Mouse (Mus musculus): ENCODE data around the gene 2700081O15Rik. TPM values are rescaled to one million over a fixed set of nuclear protein-coding genes. Genes with fewer than 3 reads are reported as not detected.

2700081O15Rik gene
- polyA plus RNA-seq, 1 experiment from 2014 or later = 17.0 TPM

DNA sequence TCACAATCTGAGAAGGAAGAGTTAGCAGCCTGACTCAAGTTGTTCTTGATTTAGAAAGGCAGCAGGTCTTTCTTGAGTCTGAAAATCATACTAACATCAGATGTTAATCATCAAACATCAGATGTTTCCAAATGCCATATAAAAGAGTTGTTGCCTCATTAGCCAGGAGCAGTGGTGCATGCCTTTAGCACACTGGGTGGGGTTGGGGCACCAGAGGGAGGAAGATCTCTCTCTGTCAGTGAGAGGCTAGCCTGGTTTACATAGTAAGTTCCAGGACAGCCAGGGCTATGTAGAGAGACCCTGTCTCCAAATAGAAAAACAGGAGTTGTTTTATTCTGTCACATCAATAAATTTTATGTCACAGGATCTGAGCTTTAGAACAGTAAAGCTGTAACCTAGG lies 41.5 kb downstream of the 2700081O15Rik start:
- no peaks in the 10 kb centered on the region for H3K27me3 ChIP-seq (ENCODE audit: control insufficient read depth, insufficient read depth, low read length)
- no peak for ATAC-seq (ENCODE audit: low read depth)

DNA sequence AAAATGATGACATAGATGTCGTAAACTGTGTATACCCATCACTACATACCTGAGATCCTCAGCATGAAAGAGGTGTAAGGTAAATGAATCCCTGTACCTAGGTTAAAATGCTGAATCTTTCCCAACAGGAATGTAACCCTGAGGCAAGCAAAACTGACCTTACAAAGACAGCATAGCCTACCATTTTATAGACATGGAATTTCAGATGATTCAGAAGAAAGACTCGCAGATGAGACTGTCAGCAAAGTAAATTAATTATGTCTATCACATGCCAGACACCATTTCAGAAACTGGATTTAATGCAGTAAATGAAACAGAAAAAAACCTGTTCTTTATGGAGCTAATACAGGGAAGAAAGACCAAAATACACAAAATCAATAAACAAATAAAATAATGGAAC lies 41.9 kb downstream of the 2700081O15Rik start:
- Histone ChIP-seq H3K27me3 (ENCODE audit: control insufficient read depth, insufficient read depth, low read length) (no peaks in the 10 kb centered on the region), H3K4me2 (ENCODE audit: low read depth, low read length) (no peak overlapping the region), H3K4me1 (ENCODE audit: control insufficient read depth, insufficient read depth, low read length) (no peaks in the 10 kb centered on the region), H3K36me3 (ENCODE audit: control insufficient read depth, insufficient read depth, low read length) (no peaks in the 10 kb centered on the region; the same call in 1 of the 2 replicates), H3K27ac (ENCODE audit: low read depth, low read length) (no peak overlapping the region), H3K4me3 (ENCODE audit: low read depth, low read length) (no peak overlapping the region), H3K9ac (replicated peaks; ENCODE audit: low read depth, low read length) (no peak overlapping the region), H3K9me3 (ENCODE audit: control insufficient read depth, low read length) (no peaks in the 10 kb centered on the region)
- WGBS = 86% methylated on average over 2 of the region's 2 CpGs
- no peak for ATAC-seq (ENCODE audit: low read depth)

More for the DNA sequence above, 41.5 kb downstream of the 2700081O15Rik start:
- H3K36me3 ChIP-seq (ENCODE audit: control insufficient read depth, insufficient read depth, low read length) = no peaks in the 10 kb centered on the region; the same call in 1 of the 2 replicates
- no peak overlapping the region for H3K4me2 ChIP-seq (ENCODE audit: low read depth, low read length)
- H3K4me1 ChIP-seq (ENCODE audit: control insufficient read depth, insufficient read depth, low read length) = no peaks in the 10 kb centered on the region
- H3K4me3 ChIP-seq (ENCODE audit: low read depth, low read length) = no peak overlapping the region
- H3K9ac ChIP-seq (replicated peaks; ENCODE audit: low read depth, low read length) = no peak overlapping the region
- H3K27ac ChIP-seq (ENCODE audit: low read depth, low read length) = no peak overlapping the region
- no peaks in the 10 kb centered on the region for H3K9me3 ChIP-seq (ENCODE audit: control insufficient read depth, low read length)

DNA sequence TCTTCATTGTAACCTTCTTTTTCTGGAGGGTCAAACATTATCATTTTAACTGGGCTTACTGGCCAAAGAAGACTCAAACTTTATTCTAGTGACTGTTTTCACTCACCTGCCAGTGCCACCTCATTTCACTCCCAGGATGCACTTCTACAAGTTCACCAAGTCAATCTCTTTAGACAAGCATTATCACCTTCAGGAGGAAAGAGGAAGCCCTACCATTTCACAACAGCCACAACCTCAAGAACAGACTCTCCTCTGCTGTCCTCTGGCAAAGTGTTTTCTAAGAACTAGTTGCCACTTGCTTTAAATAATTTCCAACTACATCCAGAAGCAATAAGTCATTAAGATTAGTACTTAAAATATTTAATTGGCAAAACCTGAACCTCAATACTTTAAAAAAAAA lies 50.5 kb downstream of the 2700081O15Rik start:
- Histone ChIP-seq H3K4me3 (ENCODE audit: low read depth, low read length) (no peak overlapping the region), H3K27me3 (ENCODE audit: control insufficient read depth, insufficient read depth, low read length) (no peaks in the 10 kb centered on the region), H3K36me3 (ENCODE audit: control insufficient read depth, insufficient read depth, low read length) (no peaks in the 10 kb centered on the region; the same call in none of the 2 replicates), H3K9me3 (ENCODE audit: control insufficient read depth, low read length) (no peaks in the 10 kb centered on the region), H3K4me2 (ENCODE audit: low read depth, low read length) (no peak overlapping the region), H3K27ac (ENCODE audit: low read depth, low read length) (no peak overlapping the region), H3K9ac (replicated peaks; ENCODE audit: low read depth, low read length) (no peak overlapping the region), H3K4me1 (ENCODE audit: control insufficient read depth, insufficient read depth, low read length) (no peaks in the 10 kb centered on the region)
- ATAC-seq (ENCODE audit: low read depth) = no peak

DNA sequence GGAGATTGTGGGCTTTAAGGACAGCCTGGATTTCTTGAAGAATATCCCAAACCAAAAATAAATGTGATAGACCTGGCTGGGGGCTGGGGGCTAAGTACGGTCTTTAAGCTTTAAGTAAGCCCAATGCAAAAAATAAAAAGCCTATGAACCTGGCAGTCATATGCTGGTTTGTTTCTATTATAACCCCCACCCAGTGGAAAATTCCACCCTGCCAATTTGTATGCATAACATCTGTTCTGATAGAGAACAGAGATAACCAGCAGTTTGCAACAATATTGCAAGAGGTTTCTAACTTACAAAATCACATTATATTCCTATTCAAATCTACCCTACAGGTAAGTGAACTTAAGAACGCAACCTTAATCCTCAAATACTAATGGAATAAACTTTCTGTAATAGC lies 53.2 kb downstream of the 2700081O15Rik start:
- H3K36me3 ChIP-seq (ENCODE audit: control insufficient read depth, insufficient read depth, low read length) = no peaks in the 10 kb centered on the region; the same call in none of the 2 replicates
- H3K27me3 ChIP-seq (ENCODE audit: control insufficient read depth, insufficient read depth, low read length) = no peaks in the 10 kb centered on the region
- ATAC-seq (ENCODE audit: low read depth) = no peak
- H3K9me3 ChIP-seq (ENCODE audit: control insufficient read depth, low read length) = no peaks in the 10 kb centered on the region
- no peak overlapping the region for H3K27ac ChIP-seq (ENCODE audit: low read depth, low read length)
- WGBS = 94% methylated on average over 2 of the region's 2 CpGs
- H3K9ac ChIP-seq (replicated peaks; ENCODE audit: low read depth, low read length) = no peak overlapping the region
- no peak overlapping the region for H3K4me2 ChIP-seq (ENCODE audit: low read depth, low read length)
- no peak overlapping the region for H3K4me3 ChIP-seq (ENCODE audit: low read depth, low read length)
- H3K4me1 ChIP-seq (ENCODE audit: control insufficient read depth, insufficient read depth, low read length) = no peaks in the 10 kb centered on the region

Small RNAs within 50 kb of the gene (microRNA-seq; reads per million reads assigned to microRNA genes)
- gene Mir6991 = 1.7 reads per million

Other genes starting within 250 kb of the 2700081O15Rik start
- 240 and 255 TPM in 2 replicates for gene Otub1, start 211.3 kb upstream of the 2700081O15Rik start, polyA plus RNA-seq (2014; fragmentation: Nextera tagmentation; extraction: Ambion mirVana)
- gene Cox8a, start 200.0 kb upstream of the 2700081O15Rik start, polyA plus RNA-seq (2014; fragmentation: Nextera tagmentation; extraction: Ambion mirVana) = 1,130 and 1,330 TPM in 2 replicates
- gene Naa40, start 176.4 kb upstream of the 2700081O15Rik start, polyA plus RNA-seq (2014; fragmentation: Nextera tagmentation; extraction: Ambion mirVana) = 68.7 and 71.3 TPM in 2 replicates
- gene Rcor2, start 150.3 kb upstream of the 2700081O15Rik start, polyA plus RNA-seq (2014; fragmentation: Nextera tagmentation; extraction: Ambion mirVana) = 8.4 and 10.8 TPM in 2 replicates
- 44.3 and 62.7 TPM in 2 replicates for gene Mark2, start 75.8 kb upstream of the 2700081O15Rik start, polyA plus RNA-seq (2014; fragmentation: Nextera tagmentation; extraction: Ambion mirVana)
- 15.8 and 22.6 TPM in 2 replicates for gene Spindoc, start 34.6 kb upstream of the 2700081O15Rik start, polyA plus RNA-seq (2014; fragmentation: Nextera tagmentation; extraction: Ambion mirVana)
- 482 and 576 TPM in 2 replicates for gene Rtn3, start 65.7 kb downstream of the 2700081O15Rik start, polyA plus RNA-seq (2014; fragmentation: Nextera tagmentation; extraction: Ambion mirVana)
- 7.4 and 8.1 TPM in 2 replicates for gene Atl3, start 76.4 kb downstream of the 2700081O15Rik start, polyA plus RNA-seq (2014; fragmentation: Nextera tagmentation; extraction: Ambion mirVana)
- gene Pla2g16, start 139.8 kb downstream of the 2700081O15Rik start, polyA plus RNA-seq (2014; fragmentation: Nextera tagmentation; extraction: Ambion mirVana) = 2.4 and 4.1 TPM in 2 replicates
- gene Lgals12, start 189.6 kb downstream of the 2700081O15Rik start, polyA plus RNA-seq (2014; fragmentation: Nextera tagmentation; extraction: Ambion mirVana) = 0.16 and 0.17 TPM in 2 replicates
- gene Hrasls5, start 194.9 kb downstream of the 2700081O15Rik start, polyA plus RNA-seq (2014; fragmentation: Nextera tagmentation; extraction: Ambion mirVana) = not detected in 2 replicates

All from neural tube, embryonic 14.5 days (tissue).